Mouse (Mus musculus): ENCODE data around the gene Snx29.

DNA sequence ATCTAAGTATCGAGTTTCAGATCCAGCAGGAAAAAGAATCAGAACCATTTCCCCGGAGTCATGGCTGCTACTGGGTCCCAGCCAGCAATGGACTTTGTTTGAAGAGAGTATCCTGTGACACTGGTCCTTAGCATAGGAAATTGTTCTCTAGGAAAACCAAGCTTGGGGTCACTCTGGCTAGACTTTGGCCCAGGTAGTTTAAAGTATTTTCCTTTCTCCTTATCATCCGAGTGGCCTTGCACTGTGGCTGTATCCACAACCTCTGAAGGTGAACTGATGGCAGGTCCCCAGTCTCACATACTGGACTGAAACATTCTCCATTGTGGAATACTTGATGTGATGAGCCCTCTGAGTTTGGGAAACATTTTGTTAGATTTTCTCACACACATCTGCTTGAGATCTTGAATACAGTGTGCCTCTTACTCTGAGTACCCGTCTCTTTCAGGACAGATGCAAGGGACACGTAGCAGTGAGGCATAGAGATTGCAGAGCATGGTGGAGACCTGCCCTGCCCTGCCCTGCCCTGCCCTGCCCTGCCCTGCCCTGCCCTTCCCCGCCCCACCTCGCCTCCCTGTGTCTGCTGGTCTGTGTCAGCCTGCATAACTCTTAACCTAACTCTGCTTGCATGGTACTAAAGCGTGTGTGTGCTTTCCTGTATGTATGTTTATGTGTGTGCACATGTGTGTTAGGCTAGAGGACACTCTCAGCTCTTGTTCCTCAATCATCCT lies 104.3 kb downstream of the Snx29 start:
- TF ChIP-seq CTCF (IDR thresholded peaks at IDR 0.05; ENCODE audit: borderline replicate concordance, control insufficient read depth, extremely low read depth, insufficient read depth, low read length, poor library complexity) (no peak), POLR2A (IDR thresholded peaks at IDR 0.05; ENCODE audit: control insufficient read depth, extremely low read depth, insufficient read depth, low read length, poor library complexity) (no peak)
